ENCODE assay signal across 8 mouse cellular contexts in genomic region chr14:18271666-18272065, GRCm38 (mm10). TPM values are rescaled to one million over a fixed set of nuclear protein-coding genes. Genes with fewer than 3 reads are reported as not detected.
DNase-seq lines count a peak whose midpoint lies in the region; ATAC-seq and TF ChIP-seq lines count a peak whose summit lies in the region.

No protein-coding gene starts in this region.

- peak overlapping the region; percentile 60; the same call in 1 of the 2 replicates for H3K9ac ChIP-seq in kidney, embryonic 14.5 days (ENCODE audit: low read depth, low read length)
- H3K9ac ChIP-seq in hindbrain, embryonic 16.5 days (ENCODE audit: low read depth, low read length), result peak overlapping the region; percentile 77

- peak overlapping the region; percentile 54 for H3K4me2 ChIP-seq in kidney, embryonic 14.5 days (replicated peaks; ENCODE audit: low read depth, low read length)
- H3K4me2 ChIP-seq in hindbrain, embryonic 16.5 days (ENCODE audit: low read length), result peak overlapping the region; percentile 56
- peak overlapping the region; percentile 81 for H3K4me2 ChIP-seq in myocyte (ENCODE audit: low read depth)

- no peak for TF ChIP-seq POLR2A in myocyte (IDR thresholded peaks at IDR 0.05; ENCODE audit: insufficient read length, low read depth)

- H3K27me3 ChIP-seq in kidney, embryonic 14.5 days (ENCODE audit: control insufficient read depth, insufficient read depth, low read length), result no peaks in the 10 kb centered on the region
- no peaks in the 10 kb centered on the region for H3K27me3 ChIP-seq in hindbrain, embryonic 16.5 days (replicated peaks; ENCODE audit: control insufficient read depth, insufficient read depth, low read length)
- no peaks in the 10 kb centered on the region for H3K27me3 ChIP-seq in myocyte (ENCODE audit: control insufficient read depth, insufficient read depth, insufficient read length)

- peak overlapping the region; percentile 94 for H3K4me3 ChIP-seq in kidney, embryonic 14.5 days (ENCODE audit: low read length)
- H3K4me3 ChIP-seq in hindbrain, embryonic 16.5 days (ENCODE audit: low read length), result peak overlapping the region; percentile 76
- H3K4me3 ChIP-seq in myocyte, result peak overlapping the region; percentile 92

- WGBS in kidney, embryonic 14.5 days, result 7% methylated on average over 7 of the region's 7 CpGs
- 3% methylated on average over 6 of the region's 7 CpGs for WGBS in hindbrain, embryonic 16.5 days

- peaks cover 36% of the 10 kb centered on the region for H3K79me2 ChIP-seq in myocyte (ENCODE audit: control insufficient read depth, insufficient read depth)

- no peaks in the 10 kb centered on the region for H3K9me3 ChIP-seq in kidney, embryonic 14.5 days (ENCODE audit: control insufficient read depth, low read length)
- no peaks in the 10 kb centered on the region for H3K9me3 ChIP-seq in hindbrain, embryonic 16.5 days (ENCODE audit: control insufficient read depth, low read length)

- H3K36me3 ChIP-seq in kidney, embryonic 14.5 days (ENCODE audit: control insufficient read depth, insufficient read depth, low read length), result peaks cover 24% of the 10 kb centered on the region
- peaks cover 15% of the 10 kb centered on the region for H3K36me3 ChIP-seq in hindbrain, embryonic 16.5 days (ENCODE audit: control insufficient read depth, insufficient read depth, low read length)
- H3K36me3 ChIP-seq in myocyte (ENCODE audit: control insufficient read depth, insufficient read depth), result peaks cover 23% of the 10 kb centered on the region

- H3K27ac ChIP-seq in kidney, embryonic 14.5 days (ENCODE audit: low read depth, low read length), result peak overlapping the region; percentile 65; the same call in 1 of the 2 replicates
- peak overlapping the region; percentile 74; the same call in 1 of the 2 replicates for H3K27ac ChIP-seq in hindbrain, embryonic 16.5 days (ENCODE audit: low read depth, low read length)

- peak overlapping the region; percentile 38 for H3ac ChIP-seq in myocyte (ENCODE audit: control insufficient read depth, insufficient read length)

- no peak for ATAC-seq in kidney, embryonic 14.5 days (ENCODE audit: low FRiP score, low TSS enrichment)
- ATAC-seq in hindbrain, embryonic 16.5 days, result no peak
- ATAC-seq in megakaryocyte-erythroid progenitor cell, adult 5-6 weeks (replicated peaks; ENCODE audit: low FRiP score, low TSS enrichment, poor library complexity, severe bottlenecking), result no peak

- peaks cover 3% of the 10 kb centered on the region; the same call in 1 of the 2 replicates for H3K4me1 ChIP-seq in kidney, embryonic 14.5 days (ENCODE audit: control insufficient read depth, insufficient read depth, low read length)
- peaks cover 14% of the 10 kb centered on the region for H3K4me1 ChIP-seq in hindbrain, embryonic 16.5 days (ENCODE audit: control insufficient read depth, insufficient read depth, low read depth, low read length)

- DNase-seq in kidney, adult 18-20 months, result no peak
- peak; percentile 5 for DNase-seq in c-Kit-negative CD71-positive TER-119-positive erythroid progenitor cells, embryonic 14.5 days (ENCODE audit: low read depth, low spot score)
- no peak for DNase-seq in left cerebral cortex, adult 11 months (ENCODE audit: low spot score)
- DNase-seq in ovary, postnatal 10 days (ENCODE audit: low spot score), result no peak

TF ChIP-seq in myocyte, 11 proteins besides CTCF, POLR2A, EP300 and RAD21:
- TF ChIP-seq MAX (IDR thresholded peaks at IDR 0.05; ENCODE audit: low read depth), result no peak
- TF ChIP-seq SRF (IDR thresholded peaks at IDR 0.05; ENCODE audit: control insufficient read depth, insufficient read length, low read depth), result no peak
- TF ChIP-seq E2F4 (IDR thresholded peaks at IDR 0.05; ENCODE audit: insufficient read depth), result no peak
- no peak for TF ChIP-seq MYOD1 (IDR thresholded peaks at IDR 0.05; ENCODE audit: control insufficient read depth in 1 of 3, insufficient read length in 2 of 3, low read depth in 2 of 3)
- TF ChIP-seq POLR2AphosphoS2 (IDR thresholded peaks at IDR 0.05; ENCODE audit: insufficient read length, low read depth), result no peak
- TF ChIP-seq REST (IDR thresholded peaks at IDR 0.05; ENCODE audit: insufficient read depth, insufficient read length), result no peak
- no peak for TF ChIP-seq USF1 (IDR thresholded peaks at IDR 0.05; ENCODE audit: low read depth)
- TF ChIP-seq TCF12 (IDR thresholded peaks at IDR 0.05; ENCODE audit: insufficient read depth, poor library complexity, severe bottlenecking), result no peak
- no peak for TF ChIP-seq MYOG (IDR thresholded peaks at IDR 0.05; ENCODE audit: control insufficient read depth in 1 of 3, insufficient read depth in 1 of 3, insufficient read length in 2 of 3, low read depth in 2 of 3)
- no peak for TF ChIP-seq CEBPB (IDR thresholded peaks at IDR 0.05; ENCODE audit: insufficient read depth, poor library complexity, severe bottlenecking)
- no peak for TF ChIP-seq TCF3 (IDR thresholded peaks at IDR 0.05; ENCODE audit: insufficient read length, low read depth)
TF ChIP-seq in myocyte: peak in this region for 0.

RNA-seq across cellular contexts. Expression of gene Rpl15, which starts 0.5 kb away (rescaled TPM):
- 551 and 698 TPM in 2 replicates for polyA plus RNA-seq in kidney, embryonic 14.5 days (2014; fragmentation: Nextera tagmentation; extraction: Ambion mirVana)
- polyA plus RNA-seq in hindbrain, embryonic 16.5 days (2015; fragmentation: Nextera tagmentation; extraction: Ambion mirVana), result 248 and 259 TPM in 2 replicates
- polyA plus RNA-seq in myocyte (2012; fragmentation: generic; extraction: Trizol), result 1,739 TPM
- total RNA-seq in megakaryocyte-erythroid progenitor cell, adult 5-6 weeks (2014; fragmentation: Nextera tagmentation), result 2,368 and 2,511 TPM in 2 replicates
- total RNA-seq in megakaryocyte-erythroid progenitor cell, adult 5-6 weeks (2017), result 2,162 and 2,291 TPM in 2 replicates

RNA-seq across cellular contexts. Expression of gene Nkiras1, which starts 0.7 kb away (rescaled TPM):
- 12.8 and 14.4 TPM in 2 replicates for polyA plus RNA-seq in kidney, embryonic 14.5 days (2014; fragmentation: Nextera tagmentation; extraction: Ambion mirVana)
- polyA plus RNA-seq in hindbrain, embryonic 16.5 days (2015; fragmentation: Nextera tagmentation; extraction: Ambion mirVana), result 60.6 and 70.4 TPM in 2 replicates
- polyA plus RNA-seq in myocyte (2012; fragmentation: generic; extraction: Trizol), result 10.3 TPM
- 16.1 and 19.4 TPM in 2 replicates for total RNA-seq in megakaryocyte-erythroid progenitor cell, adult 5-6 weeks (2014; fragmentation: Nextera tagmentation)
- 9.0 and 11.5 TPM in 2 replicates for total RNA-seq in megakaryocyte-erythroid progenitor cell, adult 5-6 weeks (2017)

RNA-seq across cellular contexts. Expression of gene Nr1d2, which starts 32.7 kb away (rescaled TPM):
- 5.7 and 11.8 TPM in 2 replicates for polyA plus RNA-seq in kidney, embryonic 14.5 days (2014; fragmentation: Nextera tagmentation; extraction: Ambion mirVana)
- 6.6 and 7.1 TPM in 2 replicates for polyA plus RNA-seq in hindbrain, embryonic 16.5 days (2015; fragmentation: Nextera tagmentation; extraction: Ambion mirVana)
- 7.8 TPM for polyA plus RNA-seq in myocyte (2012; fragmentation: generic; extraction: Trizol)
- total RNA-seq in megakaryocyte-erythroid progenitor cell, adult 5-6 weeks (2014; fragmentation: Nextera tagmentation), result 10.4 and 12.6 TPM in 2 replicates
- 10.6 and 15.5 TPM in 2 replicates for total RNA-seq in megakaryocyte-erythroid progenitor cell, adult 5-6 weeks (2017)

RNA-seq across cellular contexts. Expression of gene Ube2e1, which starts 60.0 kb away (rescaled TPM):
- polyA plus RNA-seq in kidney, embryonic 14.5 days (2014; fragmentation: Nextera tagmentation; extraction: Ambion mirVana), result 48.9 and 120 TPM in 2 replicates
- polyA plus RNA-seq in hindbrain, embryonic 16.5 days (2015; fragmentation: Nextera tagmentation; extraction: Ambion mirVana), result 194 and 201 TPM in 2 replicates
- polyA plus RNA-seq in myocyte (2012; fragmentation: generic; extraction: Trizol), result 34.4 TPM
- total RNA-seq in megakaryocyte-erythroid progenitor cell, adult 5-6 weeks (2014; fragmentation: Nextera tagmentation), result 85.8 and 104 TPM in 2 replicates
- total RNA-seq in megakaryocyte-erythroid progenitor cell, adult 5-6 weeks (2017), result 55.6 and 69.5 TPM in 2 replicates
